Mouse (Mus musculus) cerebral cortex, adult 2 months (tissue): ENCODE measurements around the gene Rps6ka2.

Experiments used
- WGBS: fragments of 180-500 bp; shearing (Covaris S2); methylation state at CpG from one replicate; pipeline ENCODE4 v1.1.7; 2018; 5-methylcytosine and 5-hydroxymethylcytosine counted together

Gene Rps6ka2

DNA sequence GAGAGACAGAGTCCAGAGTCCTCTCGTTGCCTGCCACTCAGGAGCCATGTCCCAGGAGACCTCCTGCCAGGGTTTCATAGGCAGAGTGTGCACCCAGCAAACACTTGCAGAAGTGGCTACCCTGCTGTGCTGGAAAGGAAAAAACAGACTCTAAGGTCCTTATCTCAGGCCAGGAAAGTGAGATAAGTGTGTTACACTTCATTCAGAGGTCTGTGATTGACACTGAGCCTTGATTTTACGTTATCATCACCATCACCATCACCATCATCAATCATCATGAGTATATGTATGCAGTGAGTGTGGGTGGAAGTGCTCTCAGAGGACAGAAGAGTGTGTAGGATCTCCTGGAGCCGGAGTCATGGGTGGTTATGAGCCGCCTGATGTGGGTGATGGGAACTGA lies 51.4 kb downstream of the Rps6ka2 start:
- whole genome bisulfite sequencing = 92% methylated on average over 4 of the region's 4 CpGs

DNA sequence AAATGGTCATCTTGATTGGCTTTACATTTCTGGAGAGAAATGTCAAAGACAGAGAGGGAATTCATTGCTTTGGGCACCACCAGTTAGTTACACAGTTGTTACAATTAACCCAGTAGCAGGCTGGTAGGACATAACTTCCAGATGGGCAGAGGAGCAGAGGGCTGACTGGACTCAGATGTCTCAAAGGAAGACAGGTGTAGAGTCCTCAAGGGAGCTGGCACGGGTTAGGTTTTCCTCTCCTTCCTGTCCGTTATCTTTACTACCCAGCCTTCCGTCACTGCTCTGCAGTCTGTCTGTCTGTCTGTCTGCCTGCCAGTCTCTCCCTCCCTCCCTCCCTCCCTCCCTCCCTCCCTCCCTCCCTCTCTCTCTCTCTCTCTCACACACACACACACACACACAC lies 52.3 kb downstream of the Rps6ka2 start:
- 88% methylated on average over 3 of the region's 3 CpGs for WGBS

DNA sequence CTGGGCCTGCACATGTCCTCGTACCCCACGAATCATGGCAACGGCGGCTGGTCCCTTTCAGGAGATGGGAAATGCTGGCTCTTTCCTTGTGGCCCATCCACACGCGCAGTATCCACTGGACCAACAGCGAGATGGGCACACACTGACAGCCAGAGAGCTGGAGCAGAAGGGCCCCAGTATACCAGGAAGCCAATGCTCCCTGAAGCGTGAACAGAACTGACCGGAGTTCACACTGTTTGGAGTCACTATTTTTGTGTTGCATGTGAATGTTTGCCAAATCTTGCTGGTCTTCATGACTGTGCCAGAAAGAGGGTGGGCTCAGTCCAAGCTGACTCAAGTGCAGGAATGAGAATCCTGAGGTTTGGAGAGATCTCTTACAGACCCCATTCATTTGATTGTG lies 58.6 kb downstream of the Rps6ka2 start:
- WGBS = 79% methylated on average over 9 of the region's 9 CpGs

DNA sequence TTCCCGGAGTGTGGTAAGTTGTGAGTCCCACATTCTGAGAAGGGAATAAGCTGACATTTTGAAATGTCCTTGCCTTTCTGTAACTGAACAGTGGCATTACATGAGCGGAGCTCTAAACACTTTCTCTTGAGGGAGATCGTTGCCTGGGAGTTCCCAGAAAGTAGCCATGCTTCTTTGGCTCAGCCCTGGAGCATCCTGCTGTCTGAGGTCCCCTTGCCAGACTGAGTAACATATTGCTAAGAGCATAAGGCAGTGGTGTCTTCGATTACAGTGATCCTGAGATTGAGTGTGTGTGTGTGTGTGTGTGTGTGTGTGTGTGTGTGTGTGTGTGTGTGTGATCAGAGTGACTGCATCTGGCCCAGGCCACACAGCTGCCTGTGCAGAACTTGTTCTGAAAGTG lies 61.4 kb downstream of the Rps6ka2 start:
- WGBS = 48% methylated on average over 4 of the region's 4 CpGs

DNA sequence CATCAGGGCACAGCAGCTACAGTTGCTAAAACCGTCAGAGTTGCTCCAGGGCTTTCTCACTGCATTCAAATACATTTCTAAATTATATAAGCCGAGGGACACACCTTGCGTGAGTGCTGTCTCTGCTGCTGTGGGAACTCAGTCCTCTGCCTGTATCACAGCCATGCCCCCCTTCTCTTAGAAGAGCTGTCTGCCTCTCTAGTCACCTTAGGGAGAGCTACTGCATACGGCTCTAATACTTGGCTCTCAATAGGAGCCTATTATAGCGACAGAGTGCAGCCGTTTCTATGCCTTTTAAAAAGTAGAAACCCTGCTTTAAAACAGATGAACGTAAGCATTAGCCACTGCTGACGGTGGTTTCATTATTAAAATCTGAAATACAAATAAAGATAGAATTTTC lies 61.9 kb downstream of the Rps6ka2 start:
- whole genome bisulfite sequencing = 50% methylated on average over 8 of the region's 8 CpGs

DNA sequence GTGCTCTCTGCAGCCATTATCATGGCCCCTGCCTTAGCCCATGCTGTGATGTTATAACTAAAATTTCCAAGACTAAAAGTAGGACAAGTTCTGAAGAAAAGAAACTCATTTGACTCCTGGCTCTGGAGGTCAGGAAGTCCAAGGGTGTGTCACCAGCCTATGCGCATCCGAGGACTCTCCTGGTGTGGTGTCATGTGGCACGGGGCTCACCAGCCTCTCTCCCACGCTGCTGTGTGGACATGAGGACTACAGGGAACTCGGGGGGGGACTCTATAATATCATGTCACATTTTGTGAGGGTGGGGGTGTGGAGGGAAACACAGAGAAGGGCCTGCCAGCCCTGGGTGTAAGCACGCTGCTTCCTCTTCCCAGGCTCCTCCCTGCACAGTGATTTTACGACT lies 62.5 kb downstream of the Rps6ka2 start:
- WGBS = 55% methylated on average over 7 of the region's 7 CpGs

DNA sequence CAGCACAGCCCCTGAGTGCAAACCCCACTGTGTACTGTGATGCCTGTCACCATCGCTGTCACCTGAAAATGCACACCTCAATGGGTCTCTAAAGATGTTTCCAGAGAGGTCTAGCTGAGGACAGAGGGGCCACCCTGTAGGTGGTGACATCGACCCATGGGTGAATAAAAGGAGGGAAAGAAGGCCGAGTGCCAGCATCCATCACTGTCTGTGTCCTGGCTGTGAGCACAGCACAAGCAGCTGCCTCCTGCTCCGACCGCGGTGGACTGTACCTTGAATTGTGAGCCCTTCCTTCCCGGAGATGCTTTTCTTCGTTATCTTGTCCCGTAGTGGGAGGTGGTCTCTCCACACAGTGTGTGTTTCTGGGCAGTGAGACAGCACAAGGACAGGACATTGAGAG lies 67.8 kb downstream of the Rps6ka2 start:
- WGBS = 87% methylated on average over 9 of the region's 9 CpGs

DNA sequence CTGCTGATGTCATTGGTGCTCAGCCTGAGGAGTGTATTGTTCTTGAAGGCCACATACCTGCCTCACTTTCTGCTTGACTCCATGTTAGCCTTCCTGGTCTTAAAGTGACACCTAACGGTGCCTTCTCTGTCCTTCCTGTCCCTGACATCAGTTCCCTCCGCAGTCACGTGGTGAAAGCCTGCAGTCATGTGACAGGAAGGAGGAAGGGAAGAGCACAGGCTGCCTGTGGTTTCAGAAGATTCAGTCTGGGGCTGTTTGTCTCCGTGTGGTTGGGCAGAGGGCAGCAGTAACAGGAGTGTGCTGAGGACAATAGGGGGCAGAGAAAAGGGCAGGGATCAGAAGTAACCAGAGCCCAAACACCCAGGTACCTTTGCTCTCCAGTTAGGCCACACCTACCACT lies 68.9 kb downstream of the Rps6ka2 start:
- WGBS = 84% methylated on average over 4 of the region's 4 CpGs

DNA sequence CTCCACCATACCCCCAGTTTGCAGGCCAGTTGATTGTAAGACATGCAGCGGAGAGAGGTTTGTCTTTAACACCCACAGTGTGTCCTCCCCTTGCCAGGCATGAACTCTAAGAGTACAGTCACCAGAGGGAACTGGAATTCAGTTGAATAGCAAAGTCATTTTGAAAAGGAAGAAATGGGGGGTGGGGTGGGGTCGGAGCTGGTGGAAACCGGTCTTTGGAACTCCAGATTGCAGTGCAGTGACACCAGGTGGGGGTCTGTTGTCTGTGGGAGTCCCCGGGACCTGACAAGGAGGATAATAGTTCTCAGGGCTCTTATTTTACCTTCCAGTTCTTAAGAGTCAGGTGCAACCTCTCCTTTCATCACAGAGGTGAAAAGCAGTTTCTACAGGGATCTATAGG lies 70.6 kb downstream of the Rps6ka2 start:
- 88% methylated on average over 4 of the region's 4 CpGs for WGBS

DNA sequence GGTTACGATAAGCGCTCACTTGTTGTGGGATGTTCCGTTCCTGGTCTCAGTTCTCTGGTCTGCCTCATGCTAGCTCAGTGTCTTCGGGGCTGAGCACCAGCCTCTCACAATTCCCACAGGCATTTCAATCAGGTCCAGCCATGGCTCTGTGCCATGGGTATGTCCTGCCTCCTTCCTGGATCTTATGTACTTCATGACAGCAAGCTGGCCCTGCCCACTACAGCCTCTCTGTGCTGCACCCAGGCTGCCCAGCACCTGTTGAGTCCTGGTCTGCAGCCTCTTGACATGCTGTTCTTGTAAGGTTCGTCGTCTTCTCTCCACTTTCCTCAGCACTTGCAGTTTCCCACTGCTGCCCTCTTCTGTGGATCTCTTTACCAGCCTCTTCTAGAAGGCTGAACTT lies 75.2 kb downstream of the Rps6ka2 start:
- WGBS = 73% methylated on average over 6 of the region's 6 CpGs

DNA sequence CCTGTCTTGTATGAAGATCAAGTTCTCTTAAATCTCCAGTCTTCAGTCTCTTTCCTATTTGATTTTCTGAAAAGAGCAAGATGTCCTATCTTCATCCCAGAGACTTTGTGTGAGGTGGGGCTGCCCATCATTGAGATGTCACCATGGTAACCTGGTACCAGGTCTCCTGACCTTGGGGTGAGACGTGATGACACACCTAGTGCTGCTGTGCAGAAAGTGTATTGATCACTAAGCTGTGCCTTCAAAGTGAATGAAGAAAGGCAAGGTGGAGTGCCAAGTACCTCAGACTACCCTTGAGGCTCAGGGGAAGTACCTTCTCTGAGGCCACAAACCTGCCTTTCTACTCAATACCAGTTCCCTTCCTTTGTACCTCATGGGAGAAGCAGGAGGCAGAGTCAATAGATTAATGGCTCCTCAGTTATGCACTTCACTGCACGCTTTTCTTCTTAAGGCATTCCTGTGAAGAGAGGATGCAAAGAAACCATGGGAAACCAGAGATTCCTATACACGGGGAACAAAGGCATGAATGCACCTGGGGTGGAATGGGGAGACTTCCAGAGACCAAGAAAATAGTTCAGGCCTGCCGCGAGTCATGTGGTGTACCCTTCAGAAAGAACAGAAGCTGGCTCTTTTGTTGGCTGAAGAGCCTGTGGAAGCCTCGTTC lies 77.1 kb downstream of the Rps6ka2 start:
- 71% methylated on average over 6 of the region's 6 CpGs for WGBS

DNA sequence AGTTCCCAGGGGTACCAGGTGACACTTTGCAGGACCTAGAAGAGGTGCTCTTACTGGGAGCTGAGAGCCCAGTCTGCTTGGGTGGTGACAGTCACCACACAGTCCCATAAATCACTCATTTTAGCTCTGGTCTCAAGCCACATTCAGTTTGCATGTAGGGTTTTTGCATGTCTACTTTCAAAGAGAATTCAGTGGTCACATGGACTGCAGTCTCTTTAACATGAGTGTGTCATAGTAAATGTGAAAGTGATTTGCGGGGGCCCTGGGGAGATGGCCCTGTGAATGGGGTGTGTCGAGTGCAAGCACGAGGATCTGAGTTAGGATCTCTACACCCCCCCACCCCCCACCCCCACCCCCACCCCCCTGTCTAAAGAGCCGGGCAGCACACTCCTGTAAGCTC lies 80.5 kb downstream of the Rps6ka2 start:
- 84% methylated on average over 4 of the region's 4 CpGs for WGBS

DNA sequence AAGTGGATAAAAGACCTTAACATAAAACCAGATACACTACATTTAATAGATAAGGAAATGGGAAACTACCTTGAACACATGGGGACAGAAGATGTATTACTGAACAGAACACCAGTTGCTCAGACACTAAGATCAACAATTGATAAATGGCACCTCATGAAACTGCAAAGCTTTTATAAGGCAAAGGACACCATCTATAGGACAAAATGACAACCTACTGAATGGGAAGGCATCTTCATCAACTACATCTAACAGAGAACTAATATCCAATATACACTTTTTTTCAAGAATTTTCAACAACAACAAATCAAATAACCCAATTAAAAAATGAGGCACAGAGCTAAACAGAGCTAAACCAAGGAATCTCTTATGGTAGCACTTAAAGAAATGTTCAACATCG lies 87.3 kb downstream of the Rps6ka2 start:
- WGBS = 87% methylated on average over 1 of the region's 1 CpGs

DNA sequence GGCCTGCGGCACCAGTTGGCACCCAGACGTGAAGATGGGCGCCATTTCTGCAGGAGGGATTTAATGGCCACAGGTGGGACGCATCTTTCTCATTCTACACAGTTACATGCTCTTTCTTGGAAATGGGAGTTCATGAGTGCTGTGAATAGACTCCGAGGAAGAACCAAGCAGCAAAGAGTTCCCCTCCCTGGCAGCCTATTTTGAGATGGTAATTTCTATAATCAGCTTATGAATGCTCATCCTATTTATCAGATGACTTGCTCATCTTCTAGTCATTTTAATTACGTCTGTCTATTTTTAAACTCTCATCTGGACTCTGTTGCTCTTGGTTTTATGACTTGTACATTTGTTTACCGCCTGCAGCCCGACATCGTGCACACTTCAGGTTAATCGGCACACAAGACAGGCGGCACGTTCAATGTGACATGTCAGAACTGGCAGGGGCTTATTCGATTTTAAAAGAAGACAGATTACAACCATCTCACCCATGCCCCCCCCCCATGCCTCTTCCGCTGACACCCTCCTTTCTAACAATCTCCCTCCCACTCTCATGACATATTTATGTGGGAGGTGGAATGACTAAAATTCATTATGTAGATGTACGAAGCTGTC lies 88.9 kb downstream of the Rps6ka2 start:
- 55% methylated on average over 15 of the region's 15 CpGs for WGBS

DNA sequence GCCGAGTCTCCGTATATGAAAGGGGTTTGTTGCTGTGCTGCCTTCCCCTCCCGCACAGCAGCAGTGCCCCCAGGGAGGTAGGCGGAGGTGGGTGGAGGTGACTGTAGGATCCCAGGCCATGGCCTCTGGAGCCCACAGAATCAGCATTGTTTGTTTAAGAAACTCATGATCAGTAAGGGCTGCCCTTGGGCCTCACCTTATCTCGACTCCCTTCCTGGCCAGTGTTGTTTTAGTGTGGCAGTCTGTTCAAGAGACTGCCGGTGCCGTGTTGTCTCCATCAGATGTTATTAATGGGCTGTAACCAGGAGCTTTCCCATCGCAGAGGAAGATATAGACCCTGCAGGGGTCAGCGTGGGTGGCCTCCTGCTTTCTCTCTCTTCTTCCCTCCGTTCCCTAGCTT lies 90.4 kb downstream of the Rps6ka2 start:
- WGBS = 74% methylated on average over 10 of the region's 10 CpGs

DNA sequence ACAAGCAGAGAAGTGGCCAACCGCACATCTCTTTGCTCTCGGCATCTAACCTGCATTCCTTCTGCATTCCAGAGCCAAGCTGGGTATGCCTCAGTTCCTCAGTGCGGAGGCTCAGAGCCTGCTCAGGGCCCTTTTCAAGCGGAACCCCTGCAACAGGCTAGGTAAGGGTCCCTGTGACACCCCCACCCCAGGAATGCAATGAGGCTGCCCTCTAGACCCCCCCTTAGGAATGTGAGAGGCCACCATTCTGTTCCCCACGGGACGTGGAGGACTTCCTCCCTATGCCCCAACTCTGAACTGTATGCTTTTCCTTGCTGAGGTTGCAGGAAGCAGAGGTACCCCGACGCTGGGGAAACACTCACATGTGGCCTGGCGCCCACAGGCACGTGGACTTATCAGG lies 92.1 kb downstream of the Rps6ka2 start:
- WGBS = 80% methylated on average over 10 of the region's 10 CpGs

DNA sequence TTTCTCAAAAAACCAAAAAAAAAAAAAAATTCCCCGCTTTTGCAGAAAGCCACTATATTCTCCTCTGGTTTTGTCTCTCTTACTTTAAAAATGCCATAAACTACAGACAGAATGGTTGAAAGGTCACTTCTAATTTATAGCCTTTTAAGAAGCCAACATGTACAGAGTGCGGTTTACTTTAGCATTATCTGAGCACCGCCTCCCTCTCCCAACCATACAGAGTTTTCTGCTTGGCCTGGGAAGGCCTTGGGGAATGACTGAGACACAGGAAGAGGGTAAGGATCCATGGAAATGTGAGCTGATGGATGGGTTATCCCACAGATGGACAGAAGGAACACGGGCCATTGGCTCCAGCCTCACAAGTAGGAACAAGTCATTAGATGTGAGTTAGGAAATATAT lies 92.7 kb downstream of the Rps6ka2 start:
- WGBS = 96% methylated on average over 4 of the region's 4 CpGs

DNA sequence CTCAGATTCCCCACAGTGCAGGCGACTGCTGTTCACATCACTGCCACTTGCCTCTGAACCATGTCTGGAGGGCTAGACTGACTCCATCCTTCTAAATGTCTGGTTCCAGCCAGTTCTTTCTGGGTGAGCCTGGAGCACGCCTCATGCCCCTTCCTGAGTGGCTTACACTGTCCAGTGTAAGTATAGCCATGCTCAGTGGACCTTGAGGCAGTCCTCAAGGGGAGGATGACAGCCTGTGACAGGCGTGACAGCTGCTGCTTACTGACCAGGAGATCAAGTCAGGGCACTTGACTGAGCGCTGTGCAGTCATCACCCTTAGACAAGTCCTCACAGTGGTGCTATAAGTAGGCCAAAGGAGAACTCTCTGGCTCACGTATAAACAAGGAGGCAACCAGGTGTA lies 94.7 kb downstream of the Rps6ka2 start:
- WGBS = 98% methylated on average over 5 of the region's 5 CpGs

DNA sequence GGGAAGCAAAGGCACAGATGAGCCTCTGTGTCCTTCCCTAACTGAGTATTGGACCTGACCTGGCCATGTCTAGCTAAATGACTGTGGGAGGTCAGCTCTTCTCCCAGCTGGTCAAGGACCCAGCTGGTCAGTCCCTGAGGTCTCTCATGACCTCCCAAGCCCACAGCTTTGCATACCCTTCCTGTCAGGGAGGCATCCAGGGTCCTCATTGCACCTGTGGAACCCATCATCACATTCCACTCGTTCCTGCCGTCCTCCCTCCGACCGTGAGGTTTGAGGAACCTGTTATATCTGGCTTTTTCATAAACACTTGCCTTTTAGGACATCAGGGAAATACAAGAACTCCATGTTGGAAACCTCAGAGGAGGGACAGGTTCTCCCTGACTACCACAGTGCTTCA lies 95.4 kb downstream of the Rps6ka2 start:
- 78% methylated on average over 4 of the region's 4 CpGs for WGBS

DNA sequence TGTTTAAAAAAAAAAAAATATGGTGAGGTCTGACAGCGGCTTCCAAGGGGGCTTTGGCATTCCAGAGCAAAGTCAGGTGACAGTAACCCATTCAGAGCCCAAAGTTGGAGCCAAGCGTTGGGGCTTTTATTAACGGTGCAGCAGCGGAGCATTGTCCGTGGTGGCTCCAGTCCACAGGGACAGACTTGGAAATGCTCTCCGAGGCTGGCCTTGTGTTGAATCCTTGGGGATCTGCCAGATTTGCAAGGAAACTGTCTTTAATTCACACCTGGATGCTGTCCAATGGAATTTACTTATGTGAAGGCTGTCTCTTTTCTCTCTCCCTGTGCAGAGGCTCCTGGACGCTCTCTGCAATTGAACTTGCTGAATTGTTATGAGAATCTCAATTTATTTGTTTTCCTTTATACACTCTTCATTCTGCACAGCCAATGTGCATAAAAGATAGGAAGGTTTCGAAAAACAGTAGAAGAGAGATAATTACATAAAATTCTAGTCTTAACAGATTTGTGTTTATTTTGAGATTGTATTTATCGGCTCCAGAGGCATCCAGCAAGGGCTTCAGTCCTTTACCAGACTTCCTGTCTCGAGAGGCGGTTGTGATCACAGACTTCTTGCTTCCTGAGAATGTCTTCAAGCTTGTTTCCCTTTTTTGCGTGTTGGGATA lies 95.9 kb downstream of the Rps6ka2 start:
- WGBS = 46% methylated on average over 12 of the region's 12 CpGs

DNA sequence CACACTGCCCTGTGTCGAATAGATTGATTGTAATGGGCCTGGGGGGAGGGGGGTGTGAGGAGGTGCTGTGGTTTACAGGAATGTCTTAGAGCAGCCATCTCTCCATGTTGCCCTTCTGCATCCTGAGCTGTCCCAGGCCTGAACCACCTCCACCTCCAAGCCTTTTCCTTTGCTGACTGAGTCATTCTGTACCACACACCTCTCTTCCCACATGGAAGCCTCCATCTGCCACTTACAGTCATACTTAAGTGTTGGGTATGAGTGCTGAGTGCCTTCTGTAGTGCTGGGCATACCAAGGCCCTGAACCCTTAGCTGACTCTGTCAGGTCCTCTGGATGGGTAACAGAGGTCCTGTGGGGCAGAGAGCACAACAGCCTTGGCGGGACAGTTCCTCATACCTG lies 97.9 kb downstream of the Rps6ka2 start:
- WGBS = 88% methylated on average over 2 of the region's 2 CpGs

DNA sequence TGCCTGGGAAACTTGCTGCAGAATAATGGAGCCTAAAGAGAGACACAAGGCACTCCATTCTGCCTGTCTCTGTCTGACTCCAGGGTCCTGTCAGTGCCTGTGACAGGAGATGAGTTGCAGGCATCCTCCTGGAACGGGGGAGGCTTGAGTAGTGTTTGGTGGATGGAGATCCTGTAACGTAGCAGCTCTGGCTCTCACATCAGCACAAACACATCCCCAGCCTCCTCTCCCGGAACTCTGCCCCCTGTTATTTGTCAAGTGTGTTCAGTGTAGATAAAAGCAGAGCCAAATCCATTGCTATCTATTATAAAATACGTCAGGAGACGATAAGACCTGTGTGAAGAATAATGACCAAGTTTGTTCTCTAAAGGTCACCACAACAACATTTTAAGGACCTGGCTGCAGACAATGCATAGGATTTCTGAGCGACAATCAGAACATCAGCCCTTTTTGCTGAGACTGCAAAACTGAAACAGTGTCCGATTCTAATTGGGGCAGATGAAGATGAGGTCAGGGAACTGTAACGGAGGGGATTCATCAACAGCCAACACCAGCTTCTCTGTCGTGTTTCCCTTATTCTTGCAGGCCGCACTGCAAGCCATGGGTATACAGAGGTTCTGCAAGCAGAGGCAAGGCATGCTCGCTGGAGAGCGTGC lies 99.4 kb downstream of the Rps6ka2 start:
- 58% methylated on average over 12 of the region's 12 CpGs for WGBS

DNA sequence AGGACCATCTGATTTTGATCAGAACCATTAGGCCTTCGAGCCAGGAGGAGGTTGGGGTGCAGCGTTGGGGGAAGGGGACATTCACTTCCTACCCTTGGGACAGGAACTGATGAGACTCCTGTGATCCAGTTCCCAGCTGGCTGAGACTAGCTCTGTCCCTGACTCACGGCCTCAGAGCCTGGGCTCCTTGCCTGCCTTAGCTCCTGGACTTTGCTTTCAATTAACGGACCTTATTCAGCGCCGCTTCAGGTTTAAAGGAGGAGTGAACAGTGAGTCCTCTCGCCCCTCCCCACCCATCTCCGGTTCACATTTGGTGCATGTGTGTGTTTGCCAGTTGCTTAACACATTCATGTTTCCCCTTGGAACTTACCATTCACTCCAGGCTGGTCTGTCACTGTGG lies 100.6 kb downstream of the Rps6ka2 start:
- WGBS = 84% methylated on average over 8 of the region's 8 CpGs
